Mouse (Mus musculus) inflammation-experienced regulatory T-cells, adult 6 months (primary cell): ENCODE measurements around the gene Slc35a2. TPM values are rescaled to one million over a fixed set of nuclear protein-coding genes. Genes with fewer than 3 reads are reported as not detected.

ENCODE experiments used
- ATAC-seq: one replicate; pipeline ENCODE4 v1.8.0; 2017
- polyA plus RNA-seq, 3 experiments: library from polyadenylated mRNA; unstranded; fragments of 100-300 nt; shearing (Covaris generic); gene quantifications; one replicate each; pipeline ENCODE4 v1.2.1; 2017

Slc35a2 gene
- 10 to 100 TPM; 18.6 to 23.6 (median 18.7) TPM for polyA plus RNA-seq

DNA sequence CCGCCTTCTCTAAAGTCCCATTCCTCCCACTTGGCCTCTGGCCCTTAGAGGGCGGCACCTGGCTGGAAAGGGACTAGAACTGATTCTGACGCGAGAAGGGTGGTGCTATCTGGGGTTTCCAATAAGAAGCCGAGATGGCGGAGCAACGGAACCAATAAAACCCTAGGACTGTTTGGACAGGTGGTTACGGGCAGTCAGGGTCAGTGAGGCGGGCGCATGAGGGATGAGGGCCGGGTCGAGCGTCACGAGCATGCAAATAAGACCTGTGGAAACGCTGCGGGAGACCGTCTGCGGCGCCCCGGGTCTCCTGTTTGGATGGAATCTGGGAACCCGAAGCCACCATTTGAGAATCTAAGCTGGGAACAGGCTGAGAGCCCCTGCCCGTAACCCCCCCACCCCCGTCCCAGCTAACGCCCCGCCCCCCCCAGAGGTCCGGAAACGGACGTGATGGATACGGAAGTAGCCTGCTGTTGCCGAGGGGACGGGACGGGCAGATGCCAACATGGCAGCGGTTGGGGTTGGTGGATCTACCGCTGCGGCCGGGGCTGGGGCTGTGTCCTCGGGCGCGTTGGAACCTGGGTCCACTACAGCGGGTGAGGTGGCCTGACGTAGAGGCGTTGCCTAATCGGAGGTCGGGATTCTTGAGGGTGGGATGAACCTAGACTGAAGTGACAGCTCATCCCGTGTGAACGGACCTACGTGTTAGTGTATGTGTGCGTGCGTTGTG is at the start of gene Slc35a2:
Gene Slc35a2, plus strand, starts transcription at position 188 of the 727 bp plus-strand sequence.
- ATAC-seq: peak; percentile 71

- ATAC-seq: no peak
Measured at GRCm38 (mm10) chrX:7837146-7837545, 46.7 kb upstream of the Slc35a2 start.

DNA sequence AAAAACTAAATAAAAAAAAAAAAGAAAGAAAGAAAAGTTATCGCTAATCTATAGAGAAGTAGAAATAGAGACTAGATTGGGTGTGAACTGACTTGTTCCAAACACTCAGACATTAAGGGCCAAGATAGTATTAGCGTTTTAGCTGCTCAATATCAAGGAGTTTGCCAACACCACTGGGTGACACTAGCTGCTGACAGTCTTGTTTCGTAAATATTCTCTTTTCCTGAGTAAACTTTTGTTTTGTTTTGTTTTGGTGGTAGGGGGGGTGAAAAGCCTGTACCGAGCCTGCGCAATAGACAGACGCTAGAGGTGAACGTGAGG is 43.0 kb upstream of the Slc35a2 start:
- ATAC-seq: no peak

- ATAC-seq: peak; percentile 88
Measured at GRCm38 (mm10) chrX:7841163-7842162, 42.4 kb upstream of the Slc35a2 start, which contains the start of gene Otud5. Gene Otud5, plus strand, starts transcription at chrX:7841364.

DNA sequence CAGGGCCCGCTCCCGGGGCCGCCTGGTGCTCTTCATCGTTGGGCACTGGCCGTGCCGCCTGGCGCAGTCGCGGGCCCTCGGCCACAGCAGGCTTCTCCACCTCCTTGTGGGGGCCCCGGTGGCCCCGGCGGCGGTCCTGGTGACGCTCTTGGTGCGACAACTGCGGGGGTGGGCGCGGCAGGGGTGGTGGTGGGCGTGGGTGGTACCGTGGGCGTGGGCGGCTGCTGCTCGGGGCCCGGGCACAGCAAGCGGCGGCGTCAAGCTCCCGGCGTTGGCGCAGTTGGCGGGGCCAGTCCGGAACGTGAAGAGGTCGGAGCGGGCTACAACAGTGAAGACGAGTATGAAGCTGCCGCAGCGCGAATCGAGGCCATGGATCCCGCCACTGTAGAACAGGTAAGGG is 41.5 kb upstream of the Slc35a2 start:
- ATAC-seq: no peak

DNA sequence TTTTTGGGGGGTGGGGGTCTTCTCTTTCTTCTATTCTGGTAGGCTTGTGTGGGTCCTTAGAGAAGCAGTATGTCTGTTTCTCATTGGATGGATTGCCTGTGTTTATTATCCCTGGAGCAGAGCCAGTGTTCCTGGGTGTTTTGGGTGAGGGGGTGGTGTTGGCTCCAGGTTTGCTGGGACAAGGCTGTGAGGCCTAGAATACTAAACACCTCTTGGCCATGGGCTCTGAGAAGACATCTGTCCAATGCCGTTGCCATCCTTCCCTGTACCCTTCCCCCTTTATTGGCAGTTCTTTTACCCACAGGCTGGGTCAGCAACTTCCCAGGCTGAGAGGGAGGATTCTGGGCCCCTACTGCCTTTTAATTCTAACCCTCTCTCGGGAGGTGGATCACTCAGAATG is 36.0 kb upstream of the Slc35a2 start:
- no peak for ATAC-seq

- ATAC-seq: peak; percentile 38
Measured at GRCm38 (mm10) chrX:7854578-7854977, 29.2 kb upstream of the Slc35a2 start.

- no peak for ATAC-seq
Measured at GRCm38 (mm10) chrX:7859191-7859753, 24.6 kb upstream of the Slc35a2 start.

- no peak for ATAC-seq
Measured at GRCm38 (mm10) chrX:7863181-7863580, 20.6 kb upstream of the Slc35a2 start.

GRCm38 (mm10) chrX:7864551-7864950 is 19.3 kb upstream of the Slc35a2 start:
- ATAC-seq: no peak

GRCm38 (mm10) chrX:7865343-7865742 is 18.5 kb upstream of the Slc35a2 start:
- peak; percentile 77 for ATAC-seq

- ATAC-seq: peak; percentile 72
Measured at GRCm38 (mm10) chrX:7865786-7866185, 18.0 kb upstream of the Slc35a2 start.

GRCm38 (mm10) chrX:7867141-7867540 is 16.7 kb upstream of the Slc35a2 start:
- no peak for ATAC-seq

DNA sequence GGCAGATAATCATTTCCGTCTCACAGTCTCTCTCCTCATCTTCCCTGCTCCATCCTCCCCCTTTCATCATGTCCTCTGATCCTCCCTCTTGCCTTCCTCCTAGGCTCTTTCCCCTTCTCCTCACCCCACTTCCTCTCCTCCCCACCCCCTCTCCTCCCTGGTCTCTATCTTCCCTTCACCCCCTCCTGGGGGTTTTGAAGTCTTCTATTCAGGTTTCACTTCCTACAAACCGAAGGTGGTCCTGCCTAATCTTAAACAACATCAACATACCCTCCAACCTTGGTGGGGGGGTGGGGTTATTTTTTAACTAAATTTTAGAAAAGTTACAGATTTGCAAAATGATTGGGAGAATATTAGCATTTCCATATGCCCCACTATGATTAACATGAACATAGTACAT is 15.3 kb upstream of the Slc35a2 start:
- ATAC-seq: no peak

DNA sequence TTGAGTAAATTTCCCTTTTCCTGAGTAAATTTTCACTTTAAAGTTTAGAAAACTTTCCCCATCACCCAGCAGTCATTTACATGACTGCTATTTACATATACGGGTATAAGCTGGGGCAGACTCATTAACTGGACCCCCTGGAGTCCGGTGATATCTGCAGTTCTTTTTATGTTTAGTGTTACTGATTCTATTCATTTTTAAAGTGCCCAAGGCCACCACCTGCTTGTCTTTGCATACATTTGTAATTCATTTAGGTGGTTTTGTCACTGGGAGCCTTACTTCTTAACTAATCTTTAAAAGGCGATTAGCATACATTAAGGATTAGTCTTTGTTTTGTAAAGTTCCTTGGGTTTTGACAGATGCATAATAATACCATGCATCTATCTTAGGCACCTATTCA is 14.0 kb upstream of the Slc35a2 start:
- ATAC-seq: no peak

DNA sequence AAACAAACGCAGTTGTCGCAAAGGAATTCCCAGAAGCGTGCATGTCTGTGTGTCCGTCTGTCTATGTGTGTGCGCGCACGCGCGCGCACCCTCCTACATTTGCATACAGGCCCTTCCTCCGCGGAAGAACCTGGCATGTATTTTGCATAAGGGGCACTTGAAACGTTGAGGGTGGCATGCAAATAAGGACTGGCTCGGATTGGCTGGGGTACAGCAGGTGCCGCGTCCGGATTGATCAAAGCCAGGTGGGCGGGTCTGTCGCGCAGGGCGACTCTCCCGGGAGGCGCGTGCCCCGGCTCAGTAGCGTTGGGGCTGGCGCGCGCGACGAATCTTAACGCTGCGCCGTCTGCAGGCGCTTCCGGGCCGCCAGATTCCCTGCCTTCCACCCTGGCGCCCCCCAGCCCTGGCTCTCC is 5.8 kb upstream of the Slc35a2 start, which contains the start of gene Pim2:
Gene Pim2, plus strand, starts transcription at position 256 of the 413 bp plus-strand sequence.
- ATAC-seq: peak; percentile 90

DNA sequence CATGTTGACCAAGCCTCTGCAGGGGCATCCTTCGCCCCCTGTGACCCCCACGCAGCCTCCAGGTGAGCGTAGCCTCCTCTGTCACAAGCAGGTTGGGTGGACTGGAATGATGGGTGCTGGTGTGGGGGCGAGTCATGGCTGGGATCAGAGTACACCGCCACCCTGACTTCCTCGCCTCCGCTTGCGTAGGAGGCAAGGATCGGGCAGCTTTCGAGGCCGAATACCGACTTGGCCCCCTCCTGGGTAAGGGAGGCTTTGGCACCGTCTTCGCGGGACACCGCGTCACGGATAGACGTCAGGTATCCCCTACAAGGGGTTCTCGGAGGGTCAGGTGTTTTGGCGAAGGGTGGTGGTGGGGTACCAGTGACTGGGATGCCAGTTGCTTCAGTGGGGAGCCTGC is 5.3 kb upstream of the Slc35a2 start:
- no peak for ATAC-seq

- peak; percentile 29 for ATAC-seq
Measured at GRCm38 (mm10) chrX:7879819-7880218, 4.0 kb upstream of the Slc35a2 start.

GRCm38 (mm10) chrX:7898211-7898610 is 14.4 kb downstream of the Slc35a2 start:
- no peak for ATAC-seq

GRCm38 (mm10) chrX:7898880-7899874 is 15.3 kb downstream of the Slc35a2 start, which contains the start of the genes Pqbp1 and Timm17b:
Gene Pqbp1, minus strand, starts transcription at chrX:7899269.
Gene Timm17b, plus strand, starts transcription at chrX:7899357.
- ATAC-seq: peak; percentile 96

- ATAC-seq: no peak
Measured at GRCm38 (mm10) chrX:7904441-7904840, 20.6 kb downstream of the Slc35a2 start.

DNA sequence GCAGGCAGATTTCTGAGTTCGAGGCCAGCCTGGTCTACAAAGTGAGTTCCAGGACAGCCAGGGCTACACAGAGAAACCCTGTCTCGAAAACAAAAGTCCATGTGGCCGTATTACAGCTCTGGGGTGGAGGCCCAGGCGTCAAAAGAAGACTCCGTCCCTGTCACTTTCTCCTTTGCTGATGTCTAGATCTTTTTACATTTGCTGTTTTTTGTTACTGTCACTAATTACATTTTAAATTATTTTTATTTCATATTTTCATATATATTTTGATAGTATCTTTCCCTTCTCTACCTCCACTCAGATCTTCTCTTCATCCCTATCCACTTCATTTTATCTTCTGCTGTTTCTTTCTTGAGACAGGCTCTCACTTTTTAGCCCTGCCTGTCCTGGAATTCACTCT is 23.9 kb downstream of the Slc35a2 start, which contains the start of gene Gm10491:
Gene Gm10491, minus strand, starts transcription at position 101 of the 400 bp plus-strand sequence.
- ATAC-seq: no peak
